Mouse (Mus musculus): ENCODE measurements around the gene Hs3st4. TPM values are rescaled to one million over a fixed set of nuclear protein-coding genes. Genes with fewer than 3 reads are reported as not detected.

Hs3st4 gene
- not detected in 2 replicates for polyA plus RNA-seq (2015; fragmentation: Nextera tagmentation; extraction: Ambion mirVana)

DNA sequence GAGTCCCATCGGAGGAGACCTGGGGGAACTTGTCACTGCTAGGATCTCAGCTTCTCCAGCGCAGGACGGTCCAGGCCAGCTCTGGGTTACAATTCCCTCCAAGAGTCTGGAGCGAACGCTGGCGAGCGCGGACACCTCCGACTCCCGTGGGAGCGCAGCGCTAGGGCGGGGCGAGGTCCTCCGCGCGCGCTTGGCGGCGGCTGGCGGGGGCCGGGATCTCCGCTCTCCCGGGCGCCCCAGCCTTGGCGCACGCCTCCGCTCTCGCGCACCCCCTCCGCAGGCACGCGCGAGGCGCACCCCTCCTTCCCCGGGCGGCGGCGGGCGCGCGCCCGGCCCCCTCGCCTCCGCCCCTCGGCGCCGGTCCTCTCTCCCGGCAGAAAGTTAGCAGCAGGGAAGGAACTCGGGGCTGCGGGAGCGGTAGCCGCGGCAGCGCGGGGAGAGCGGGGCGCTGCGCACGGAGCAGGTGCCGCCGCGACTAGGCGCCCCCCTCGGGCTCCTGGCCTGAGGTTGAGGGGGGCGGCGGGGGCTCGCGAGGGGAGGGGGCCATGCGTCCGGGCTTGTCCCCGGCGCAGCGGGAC lies at the start of gene Hs3st4:
Gene Hs3st4, plus strand, starts transcription at position 409 of the 578 bp plus-strand sequence.
- no peak for TF ChIP-seq EP300 (IDR thresholded peaks at IDR 0.05)
- TF ChIP-seq CTCF (IDR thresholded peaks at IDR 0.05): no peak
- Histone ChIP-seq H3K27me3 (replicated peaks; ENCODE audit: insufficient read depth, low read length) (peaks cover 26% of the 10 kb centered on the region), H3K9ac (replicated peaks; ENCODE audit: low read depth) (no peak within 1 kb of the TSS), H3K36me3 (ENCODE audit: insufficient read depth, low read length) (no peaks in the 10 kb centered on the region), H3K4me1 (ENCODE audit: insufficient read depth, low read depth, low read length) (no peaks in the 10 kb centered on the region), H3K4me2 (replicated peaks; ENCODE audit: low read depth, low read length) (peak within 1 kb of the TSS; percentile 58), H3K9me3 (ENCODE audit: low read length) (no peaks in the 10 kb centered on the region), H3K4me3 (ENCODE audit: low read depth, low read length) (peak within 1 kb of the TSS; percentile 30), H3K27ac (ENCODE audit: low read length) (no peak within 1 kb of the TSS)
- WGBS: 2% methylated on average over 29 of the region's 74 CpGs
- DNase-seq (ENCODE audit: low spot score) (no peak), ATAC-seq (no peak)

GRCm38 (mm10) chr7:123946836-123947235 lies 35.8 kb upstream of the Hs3st4 start:
- Histone ChIP-seq H3K9me3 (ENCODE audit: low read length) (no peaks in the 10 kb centered on the region), H3K27me3 (replicated peaks; ENCODE audit: insufficient read depth, low read length) (no peaks in the 10 kb centered on the region), H3K9ac (replicated peaks; ENCODE audit: low read depth) (no peak overlapping the region), H3K36me3 (ENCODE audit: insufficient read depth, low read length) (no peaks in the 10 kb centered on the region), H3K4me3 (ENCODE audit: low read depth, low read length) (no peak overlapping the region), H3K27ac (ENCODE audit: low read length) (no peak overlapping the region), H3K4me1 (ENCODE audit: insufficient read depth, low read depth, low read length) (no peaks in the 10 kb centered on the region), H3K4me2 (replicated peaks; ENCODE audit: low read depth, low read length) (no peak overlapping the region)
- no peak for ATAC-seq
- WGBS: 63% methylated on average over 3 of the region's 3 CpGs
- no peak for DNase-seq (ENCODE audit: low spot score)
- no peak for TF ChIP-seq EP300 (IDR thresholded peaks at IDR 0.05)
- TF ChIP-seq CTCF (IDR thresholded peaks at IDR 0.05): no peak

DNA sequence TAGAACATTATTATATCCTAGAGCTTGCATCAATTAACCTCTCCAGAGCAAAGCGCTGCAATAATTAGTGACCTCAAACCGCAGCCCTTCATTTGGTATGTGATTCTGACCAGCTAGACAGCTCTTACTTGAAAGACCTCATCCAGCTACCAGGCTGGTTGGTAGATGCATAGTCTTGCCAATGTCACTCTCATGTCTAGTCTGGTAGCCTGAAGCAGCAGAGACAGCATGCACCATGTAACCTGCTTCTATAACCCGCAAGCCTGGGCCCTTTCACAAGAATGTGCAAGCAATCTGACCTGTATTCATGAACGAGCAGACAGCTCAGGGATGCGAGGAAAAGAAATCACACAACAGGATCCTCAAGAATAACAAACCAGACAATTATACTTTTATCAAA lies 19.6 kb upstream of the Hs3st4 start:
- no peak for ATAC-seq
- no peak for DNase-seq (ENCODE audit: low spot score)
- no peak overlapping the region for H3K4me3 ChIP-seq (ENCODE audit: low read depth, low read length)
- H3K9me3 ChIP-seq (ENCODE audit: low read length): no peaks in the 10 kb centered on the region
- WGBS: 75% methylated on average over 5 of the region's 5 CpGs
- no peaks in the 10 kb centered on the region for H3K4me1 ChIP-seq (ENCODE audit: insufficient read depth, low read depth, low read length)
- no peaks in the 10 kb centered on the region for H3K36me3 ChIP-seq (ENCODE audit: insufficient read depth, low read length)
- TF ChIP-seq EP300 (IDR thresholded peaks at IDR 0.05) (no peak), CTCF (IDR thresholded peaks at IDR 0.05) (no peak)
- no peak overlapping the region for H3K9ac ChIP-seq (replicated peaks; ENCODE audit: low read depth)
- no peaks in the 10 kb centered on the region for H3K27me3 ChIP-seq (replicated peaks; ENCODE audit: insufficient read depth, low read length)
- H3K4me2 ChIP-seq (replicated peaks; ENCODE audit: low read depth, low read length): no peak overlapping the region
- H3K27ac ChIP-seq (ENCODE audit: low read length): no peak overlapping the region

GRCm38 (mm10) chr7:123964559-123965142 lies 18.0 kb upstream of the Hs3st4 start:
- H3K27me3 ChIP-seq (replicated peaks; ENCODE audit: insufficient read depth, low read length): no peaks in the 10 kb centered on the region
- no peak overlapping the region for H3K4me2 ChIP-seq (replicated peaks; ENCODE audit: low read depth, low read length)
- DNase-seq (ENCODE audit: low spot score) (peak; percentile 29), ATAC-seq (no peak)
- H3K4me3 ChIP-seq (ENCODE audit: low read depth, low read length): no peak overlapping the region
- TF ChIP-seq CTCF (IDR thresholded peaks at IDR 0.05) (peak; percentile 54), EP300 (IDR thresholded peaks at IDR 0.05) (no peak)
- no peaks in the 10 kb centered on the region for H3K36me3 ChIP-seq (ENCODE audit: insufficient read depth, low read length)
- H3K9ac ChIP-seq (replicated peaks; ENCODE audit: low read depth): no peak overlapping the region
- no peaks in the 10 kb centered on the region for H3K9me3 ChIP-seq (ENCODE audit: low read length)
- no peaks in the 10 kb centered on the region for H3K4me1 ChIP-seq (ENCODE audit: insufficient read depth, low read depth, low read length)
- 50% methylated on average over 10 of the region's 10 CpGs for WGBS
- H3K27ac ChIP-seq (ENCODE audit: low read length): no peak overlapping the region

- Histone ChIP-seq H3K27ac (ENCODE audit: low read length) (no peak overlapping the region), H3K9me3 (ENCODE audit: low read length) (no peaks in the 10 kb centered on the region), H3K9ac (replicated peaks; ENCODE audit: low read depth) (no peak overlapping the region), H3K36me3 (ENCODE audit: insufficient read depth, low read length) (no peaks in the 10 kb centered on the region), H3K4me1 (ENCODE audit: insufficient read depth, low read depth, low read length) (no peaks in the 10 kb centered on the region), H3K4me3 (ENCODE audit: low read depth, low read length) (no peak overlapping the region), H3K27me3 (replicated peaks; ENCODE audit: insufficient read depth, low read length) (no peaks in the 10 kb centered on the region), H3K4me2 (replicated peaks; ENCODE audit: low read depth, low read length) (no peak overlapping the region)
- TF ChIP-seq CTCF (IDR thresholded peaks at IDR 0.05) (no peak), EP300 (IDR thresholded peaks at IDR 0.05) (no peak)
- no peak for DNase-seq (ENCODE audit: low spot score)
- no peak for ATAC-seq
- 59% methylated on average over 7 of the region's 7 CpGs for WGBS
Observed at GRCm38 (mm10) chr7:123965515-123965914, 17.2 kb upstream of the Hs3st4 start.

GRCm38 (mm10) chr7:123975441-123975840 lies 7.2 kb upstream of the Hs3st4 start:
- no peak overlapping the region for H3K9ac ChIP-seq (replicated peaks; ENCODE audit: low read depth)
- ATAC-seq: no peak
- 0 out of 2 replicates have a peak, but pooled peaks cover under 1% of the 10 kb centered on the region for H3K27me3 ChIP-seq (replicated peaks; ENCODE audit: insufficient read depth, low read length)
- no peaks in the 10 kb centered on the region for H3K4me1 ChIP-seq (ENCODE audit: insufficient read depth, low read depth, low read length)
- H3K4me2 ChIP-seq (replicated peaks; ENCODE audit: low read depth, low read length): no peak overlapping the region
- TF ChIP-seq CTCF (IDR thresholded peaks at IDR 0.05): no peak
- no peak for TF ChIP-seq EP300 (IDR thresholded peaks at IDR 0.05)
- WGBS: 65% methylated on average over 7 of the region's 7 CpGs
- no peak overlapping the region for H3K4me3 ChIP-seq (ENCODE audit: low read depth, low read length)
- H3K9me3 ChIP-seq (ENCODE audit: low read length): no peaks in the 10 kb centered on the region
- H3K36me3 ChIP-seq (ENCODE audit: insufficient read depth, low read length): no peaks in the 10 kb centered on the region
- H3K27ac ChIP-seq (ENCODE audit: low read length): no peak overlapping the region
- no peak for DNase-seq (ENCODE audit: low spot score)

Measured in lung, postnatal 0 days (tissue).